In the genomic region with DNA sequence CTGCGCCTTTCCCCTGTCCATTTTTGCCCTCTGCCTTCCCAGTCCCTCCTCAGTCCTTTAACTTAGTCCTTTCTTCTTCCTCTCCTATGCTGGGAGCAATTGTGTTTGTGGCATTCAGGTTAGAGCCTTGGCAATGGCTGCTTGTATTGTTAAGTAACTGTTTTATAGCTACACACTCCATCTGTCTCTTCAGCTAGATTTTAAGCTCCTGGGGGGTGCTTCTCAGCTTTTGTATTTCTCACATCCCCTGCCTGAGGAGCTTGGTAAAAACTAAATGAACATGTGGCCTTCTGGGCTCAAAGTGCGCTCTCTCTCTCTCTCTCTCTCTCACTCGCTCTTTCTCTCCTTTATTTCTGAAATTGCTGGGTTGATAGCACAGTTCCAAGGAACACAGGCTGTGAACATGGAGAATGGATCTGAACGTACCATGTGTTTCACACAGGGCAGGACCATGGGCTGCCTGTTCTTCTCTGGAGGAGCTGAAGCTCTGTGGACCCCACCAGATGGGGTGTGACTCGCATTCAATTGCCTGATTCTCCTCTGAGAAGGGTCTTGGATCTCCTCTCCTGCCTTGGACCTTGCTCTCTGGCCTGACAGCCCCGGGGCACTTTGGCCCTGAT, we compare ENCODE assay signal across 13 mouse cellular contexts. TPM values are rescaled to one million over a fixed set of nuclear protein-coding genes. Genes with fewer than 3 reads are reported as not detected.
A peak's percentile ranks its signal among the peaks of the same experiment; 100 is the strongest.
DNase-seq lines count a peak whose midpoint lies in the region; ATAC-seq and TF ChIP-seq lines count a peak whose summit lies in the region.
"Had no signal": no experiment of that assay in that cellular context is flagged by ENCODE, and none has a peak within 500 bp of the region (broad histone marks: within the 10 kb centered on the region; RNA-seq: fewer than 3 reads in every experiment).

No protein-coding gene starts in this region.

- H3K9ac ChIP-seq in lung, embryonic 16.5 days (ENCODE audit: low read length) = peak overlapping the region; percentile 26; the same call in 1 of the 2 replicates
- H3K9ac ChIP-seq in forebrain, embryonic 16.5 days (replicated peaks; ENCODE audit: low read depth, low read length) = peak overlapping the region; percentile 30
- no peak overlapping the region for H3K9ac ChIP-seq in limb, embryonic 13.5 days
- 0 out of 2 replicates have a peak overlapping the region, but pooled peaks have one; percentile 23 for H3K9ac ChIP-seq in stomach, embryonic 16.5 days (ENCODE audit: low read length)
- H3K9ac ChIP-seq: liver, postnatal 0 days had no signal

- no peak for TF ChIP-seq CTCF in lung, adult 2 months (IDR thresholded peaks at IDR 0.05; ENCODE audit: insufficient read depth, low read length)

- ATAC-seq in lung, embryonic 16.5 days (ENCODE audit: low read depth) = no peak
- peak; percentile 85 for ATAC-seq in forebrain, embryonic 16.5 days
- ATAC-seq in limb, embryonic 13.5 days (ENCODE audit: low FRiP score, low read depth) = no peak
- ATAC-seq in stomach, embryonic 16.5 days (ENCODE audit: insufficient read depth, low FRiP score) = no peak
- ATAC-seq: activated CD4-positive, CD25-positive, alpha-beta regulatory T cell, adult 4 months; liver, postnatal 0 days had no signal

- peaks cover 5% of the 10 kb centered on the region; the same call in 1 of the 2 replicates for H3K4me1 ChIP-seq in lung, embryonic 16.5 days (replicated peaks; ENCODE audit: control insufficient read depth, insufficient read depth, low read length)
- no peaks in the 10 kb centered on the region for H3K4me1 ChIP-seq in lung, adult 2 months (ENCODE audit: control insufficient read depth, insufficient read depth, low read length)
- peaks cover 27% of the 10 kb centered on the region for H3K4me1 ChIP-seq in forebrain, embryonic 16.5 days (replicated peaks; ENCODE audit: control insufficient read depth, insufficient read depth, low read length)
- H3K4me1 ChIP-seq in limb, embryonic 13.5 days = peaks cover 28% of the 10 kb centered on the region
- peaks cover 15% of the 10 kb centered on the region; the same call in 1 of the 2 replicates for H3K4me1 ChIP-seq in stomach, embryonic 16.5 days (ENCODE audit: control insufficient read depth, insufficient read depth, low read length)

- H3K9me3 ChIP-seq in lung, embryonic 16.5 days (ENCODE audit: control insufficient read depth, low read length) = no peaks in the 10 kb centered on the region
- no peaks in the 10 kb centered on the region for H3K9me3 ChIP-seq in forebrain, embryonic 16.5 days (ENCODE audit: control insufficient read depth, low read length)
- H3K9me3 ChIP-seq in limb, embryonic 13.5 days = no peaks in the 10 kb centered on the region
- no peaks in the 10 kb centered on the region for H3K9me3 ChIP-seq in stomach, embryonic 16.5 days (replicated peaks; ENCODE audit: control insufficient read depth, low read length)

- no peaks in the 10 kb centered on the region for H3K27me3 ChIP-seq in lung, embryonic 16.5 days (ENCODE audit: control insufficient read depth, insufficient read depth, low read depth, low read length)
- no peaks in the 10 kb centered on the region for H3K27me3 ChIP-seq in forebrain, embryonic 16.5 days (replicated peaks; ENCODE audit: control insufficient read depth, insufficient read depth, low read length)
- H3K27me3 ChIP-seq in limb, embryonic 13.5 days = peaks cover 35% of the 10 kb centered on the region
- no peaks in the 10 kb centered on the region for H3K27me3 ChIP-seq in stomach, embryonic 16.5 days (ENCODE audit: control insufficient read depth, insufficient read depth, low read length)

- WGBS in lung, embryonic 16.5 days = 68% methylated on average over 6 of the region's 6 CpGs
- WGBS in lung, adult 2 months = 75% methylated on average over 6 of the region's 6 CpGs
- WGBS in forebrain, embryonic 16.5 days = 26% methylated on average over 6 of the region's 6 CpGs
- WGBS in limb, embryonic 13.5 days = 50% methylated on average over 6 of the region's 6 CpGs
- 67% methylated on average over 6 of the region's 6 CpGs for WGBS in stomach, embryonic 16.5 days

- H3K27ac ChIP-seq in lung, embryonic 16.5 days (ENCODE audit: low read length) = no peak overlapping the region
- H3K27ac ChIP-seq in forebrain, embryonic 16.5 days (ENCODE audit: low read length) = peak overlapping the region; percentile 80
- peak overlapping the region; percentile 28; the same call in 1 of the 2 replicates for H3K27ac ChIP-seq in limb, embryonic 13.5 days
- no peak overlapping the region for H3K27ac ChIP-seq in stomach, embryonic 16.5 days (ENCODE audit: low read length)

- H3K36me3 ChIP-seq in lung, embryonic 16.5 days (ENCODE audit: control insufficient read depth, insufficient read depth, low read length) = no peaks in the 10 kb centered on the region
- peaks cover 5% of the 10 kb centered on the region; the same call in 1 of the 2 replicates for H3K36me3 ChIP-seq in forebrain, embryonic 16.5 days (ENCODE audit: control insufficient read depth, insufficient read depth)
- no peaks in the 10 kb centered on the region for H3K36me3 ChIP-seq in limb, embryonic 13.5 days
- no peaks in the 10 kb centered on the region for H3K36me3 ChIP-seq in stomach, embryonic 16.5 days (ENCODE audit: control insufficient read depth, insufficient read depth, low read length)

- intact Hi-C loops in left cerebral cortex, postnatal 14 days (cut with DNase I) = no loop called here

- H3K4me3 ChIP-seq in lung, embryonic 16.5 days (ENCODE audit: low read length) = no peak overlapping the region
- no peak overlapping the region for H3K4me3 ChIP-seq in lung, adult 2 months (replicated peaks; ENCODE audit: extremely low read depth, low read depth, low read length)
- no peak overlapping the region for H3K4me3 ChIP-seq in forebrain, embryonic 16.5 days (replicated peaks; ENCODE audit: low read length)
- no peak overlapping the region for H3K4me3 ChIP-seq in limb, embryonic 13.5 days
- no peak overlapping the region for H3K4me3 ChIP-seq in stomach, embryonic 16.5 days (replicated peaks; ENCODE audit: low read length)

- DNase-seq in lung, adult 2 months = no peak
- no peak for DNase-seq in cerebellum, postnatal 10 days
- DNase-seq in right cerebral cortex, postnatal 4 days = no peak
- DNase-seq in left cerebral cortex, postnatal 14 days (ENCODE audit: low spot score in 2 of 2) = no peak
- DNase-seq: gastrocnemius, postnatal 14 days; heart, postnatal 4 days; liver, postnatal 0 days; thymus, postnatal 25 days had no signal

- H3K4me2 ChIP-seq in lung, embryonic 16.5 days (ENCODE audit: low read depth, low read length) = no peak overlapping the region
- no peak overlapping the region for H3K4me2 ChIP-seq in forebrain, embryonic 16.5 days (ENCODE audit: low read length)
- H3K4me2 ChIP-seq in limb, embryonic 13.5 days (replicated peaks) = no peak overlapping the region
- no peak overlapping the region for H3K4me2 ChIP-seq in stomach, embryonic 16.5 days (ENCODE audit: low read depth, low read length)

- TF ChIP-seq POLR2A in lung, adult 2 months (IDR thresholded peaks at IDR 0.05; ENCODE audit: borderline replicate concordance, extremely low read depth, low read depth, low read length) = no peak

RNA-seq across cellular contexts. Expression of a gene that starts 11.8 kb away (rescaled TPM):
- 0.85 and 1.3 TPM in 2 replicates for polyA plus RNA-seq in lung, embryonic 16.5 days (2015; fragmentation: Nextera tagmentation; extraction: Ambion mirVana)
- 0.11 and 0.13 TPM in 2 replicates for polyA plus RNA-seq in lung, adult 2 months (2012; rRNA removed)
- polyA plus RNA-seq in forebrain, embryonic 16.5 days (2015; fragmentation: Nextera tagmentation; extraction: Ambion mirVana) = 8.3 and 8.5 TPM in 2 replicates
- 1.2 and 2.1 TPM in 2 replicates for polyA plus RNA-seq in limb, embryonic 13.5 days (2015; fragmentation: Nextera tagmentation; extraction: Ambion mirVana)
- polyA plus RNA-seq in stomach, embryonic 16.5 days (2015; fragmentation: Nextera tagmentation; extraction: Ambion mirVana) = 0.44 and 0.55 TPM in 2 replicates
- total RNA-seq in left cerebral cortex, postnatal 14 days (2021) = 1 to 10 TPM; 2.8 to 3.8 TPM
- polyA plus RNA-seq: activated CD4-positive, CD25-positive, alpha-beta regulatory T cell, adult 4 months; liver, postnatal 0 days had no signal

RNA-seq across cellular contexts. Expression of a gene that starts 42.3 kb away (rescaled TPM):
- 5.7 TPM in 2 replicates for polyA plus RNA-seq in lung, embryonic 16.5 days (2015; fragmentation: Nextera tagmentation; extraction: Ambion mirVana)
- 8.4 and 9.3 TPM in 2 replicates for polyA plus RNA-seq in lung, adult 2 months (2012; rRNA removed)
- polyA plus RNA-seq in forebrain, embryonic 16.5 days (2015; fragmentation: Nextera tagmentation; extraction: Ambion mirVana) = 5.4 and 6.6 TPM in 2 replicates
- 7.0 and 7.1 TPM in 2 replicates for polyA plus RNA-seq in limb, embryonic 13.5 days (2015; fragmentation: Nextera tagmentation; extraction: Ambion mirVana)
- 7.5 and 7.6 TPM in 2 replicates for polyA plus RNA-seq in stomach, embryonic 16.5 days (2015; fragmentation: Nextera tagmentation; extraction: Ambion mirVana)
- 1 to 10 TPM; 3.1 to 3.9 TPM for total RNA-seq in left cerebral cortex, postnatal 14 days (2021)

RNA-seq across cellular contexts. Expression of a gene that starts 51.5 kb away (rescaled TPM):
- 11.0 and 11.3 TPM in 2 replicates for polyA plus RNA-seq in lung, embryonic 16.5 days (2015; fragmentation: Nextera tagmentation; extraction: Ambion mirVana)
- polyA plus RNA-seq in lung, adult 2 months (2012; rRNA removed) = 1.9 and 3.7 TPM in 2 replicates
- polyA plus RNA-seq in forebrain, embryonic 16.5 days (2015; fragmentation: Nextera tagmentation; extraction: Ambion mirVana) = 13.8 and 15.2 TPM in 2 replicates
- polyA plus RNA-seq in limb, embryonic 13.5 days (2015; fragmentation: Nextera tagmentation; extraction: Ambion mirVana) = 24.7 and 27.6 TPM in 2 replicates
- 22.1 and 25.6 TPM in 2 replicates for polyA plus RNA-seq in stomach, embryonic 16.5 days (2015; fragmentation: Nextera tagmentation; extraction: Ambion mirVana)
- total RNA-seq in left cerebral cortex, postnatal 14 days (2021) = 10 to 100 TPM; 20.5 to 26.1 TPM

Comparison
In these comparisons a context has a peak if more than half of its experiments do, and no peak if none do; other contexts are left out.
1. H3K27ac ChIP-seq: peak in forebrain, embryonic 16.5 days (single experiment) and limb, embryonic 13.5 days (single experiment); none in lung, embryonic 16.5 days (single experiment) and stomach, embryonic 16.5 days (single experiment).